Mouse (Mus musculus) layer of hippocampus, adult 18-20 months (tissue): ENCODE results near the gene Dclre1a. TPM values are rescaled to one million over a fixed set of nuclear protein-coding genes. Genes with fewer than 3 reads are reported as not detected.

Experiments
- DNase-seq, 2 experiments: peaks; one replicate each; pipeline ENCODE4 v3.0.0; 2022; ENCODE audit warnings: low spot score in 2 of 2
- total RNA-seq, 2 experiments: library from RNA; stranded (reverse); gene quantifications; 2 replicates each; pipeline ENCODE4 v1.2.3; 2021

Gene Dclre1a
- total RNA-seq, 2 experiments from 2014 or later, result 6.6 to 7.3 TPM

- no peak for DNase-seq
Measured at GRCm38 (mm10) chr19:56485376-56486271, 62.4 kb downstream of the Dclre1a start.

DNA sequence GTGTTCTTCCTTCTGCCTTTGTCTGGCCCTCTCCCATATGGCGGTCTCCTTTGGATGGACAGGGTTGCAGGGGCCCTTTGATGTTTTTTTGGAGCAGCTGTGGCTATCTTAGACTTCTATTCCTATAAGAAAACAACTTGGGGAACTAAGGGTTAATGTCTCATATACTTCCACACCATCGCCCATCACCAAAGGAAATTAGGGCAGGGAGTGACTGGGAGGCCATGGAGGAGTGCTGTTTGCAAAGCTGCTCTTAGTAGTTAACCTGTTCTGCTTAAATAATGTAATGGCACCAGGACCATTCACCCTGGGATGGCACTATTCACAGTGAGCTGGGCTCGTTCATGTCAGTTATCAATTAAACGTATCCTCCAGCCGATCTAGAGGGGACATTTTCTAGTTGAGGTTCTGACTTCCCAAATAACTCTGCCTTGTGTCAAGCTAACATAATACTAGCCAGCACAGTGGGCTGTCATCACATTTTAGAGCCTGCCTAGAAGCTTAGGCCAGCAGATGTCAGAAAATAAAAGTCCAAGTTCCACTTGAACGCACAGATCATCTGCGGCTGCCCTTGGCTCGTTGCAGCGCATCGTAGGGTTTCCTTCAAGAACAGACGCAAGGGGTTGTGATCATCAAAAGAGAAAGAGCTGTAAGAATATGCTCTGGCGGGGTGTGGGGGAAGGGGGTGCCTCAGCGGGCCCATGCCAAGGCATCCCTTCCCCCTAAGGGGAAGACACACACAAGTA lies 63.2 kb downstream of the Dclre1a start:
- no peak for DNase-seq

Other genes starting within 250 kb of the Dclre1a start
- gene Nrap, start 158.2 kb downstream of the Dclre1a start, total RNA-seq, result under 1 TPM; 0.23 to 0.35 TPM
- 1 to 10 TPM; 2.1 to 2.3 TPM for gene Casp7, start 151.1 kb downstream of the Dclre1a start, total RNA-seq
- gene Plekhs1, start 86.6 kb downstream of the Dclre1a start, total RNA-seq, result under 1 TPM; 0.17 to 0.18 TPM
- gene Nhlrc2, start within 50 bp of the Dclre1a start, total RNA-seq, result 10 to 100 TPM; 12.7 to 13.3 TPM
- gene Adrb1, start 174.0 kb upstream of the Dclre1a start, total RNA-seq, result 10 to 100 TPM; 20.5 to 23.9 TPM